Mouse (Mus musculus): ENCODE results near the gene Fam32a. TPM values are rescaled to one million over a fixed set of nuclear protein-coding genes. Genes with fewer than 3 reads are reported as not detected.

Fam32a gene
- polyA plus RNA-seq, 1 experiment = 63.6 TPM

DNA sequence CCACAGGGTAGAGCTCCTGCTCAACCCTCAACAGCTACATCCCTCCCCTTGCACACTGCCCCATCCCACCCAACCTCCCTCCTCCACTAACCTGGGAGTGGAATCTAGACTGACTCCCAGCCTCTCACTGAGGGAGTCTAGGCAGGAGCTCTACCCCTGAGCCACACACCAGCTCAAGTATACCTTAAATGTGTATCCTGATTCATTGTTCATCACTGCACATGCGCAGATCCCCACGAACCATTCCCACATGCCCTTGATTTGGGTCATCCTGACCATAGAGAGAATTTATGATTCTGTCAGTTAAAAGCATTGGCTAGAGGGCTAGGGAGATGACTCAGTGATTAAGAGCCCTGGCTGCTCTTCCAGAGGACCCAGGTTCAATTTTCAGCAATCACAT lies 43.2 kb downstream of the Fam32a start:
- TF ChIP-seq GATA1 (IDR thresholded peaks at IDR 0.05; ENCODE audit: low read length) = no peak

DNA sequence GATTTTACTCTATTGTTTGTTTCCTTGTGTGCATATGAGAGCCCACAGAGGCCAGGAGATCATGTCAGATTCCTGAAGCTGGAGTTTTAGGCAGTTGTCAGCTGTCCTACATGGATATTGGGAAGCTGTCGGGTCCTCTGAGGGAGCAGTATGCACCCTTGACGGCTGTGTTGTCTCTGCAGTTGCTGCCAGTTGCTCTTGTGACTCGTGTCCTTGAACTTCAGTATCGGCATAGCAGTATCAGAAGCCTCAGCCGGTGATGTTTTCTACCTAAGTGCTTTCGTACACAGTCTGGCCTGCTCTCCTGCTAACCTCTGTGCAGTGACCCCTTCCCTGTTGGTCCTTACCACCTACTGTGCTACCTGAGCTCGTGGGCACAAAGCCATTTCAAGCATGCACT lies 43.9 kb downstream of the Fam32a start:
- TF ChIP-seq GATA1 (IDR thresholded peaks at IDR 0.05; ENCODE audit: low read length) = no peak

DNA sequence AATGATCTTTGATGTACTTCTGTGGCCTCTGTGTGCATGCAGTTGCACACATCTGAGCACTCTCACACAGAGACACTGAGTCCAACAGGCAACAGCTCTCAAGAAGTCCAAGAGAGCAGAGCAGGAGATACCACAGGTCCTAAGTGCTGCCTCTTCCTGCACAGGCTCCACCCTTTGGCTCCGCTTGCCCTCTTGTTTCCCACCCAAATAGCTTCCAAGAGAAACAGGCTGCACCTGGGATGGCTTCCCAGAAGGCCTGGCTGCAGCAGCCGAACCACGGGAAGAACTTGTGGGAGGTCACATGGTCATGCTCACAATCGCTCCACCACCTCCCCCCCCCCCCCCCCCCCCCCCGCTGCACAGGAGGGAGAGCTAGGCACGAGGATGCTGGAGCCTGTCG lies 45.8 kb downstream of the Fam32a start:
- no peak for TF ChIP-seq GATA1 (IDR thresholded peaks at IDR 0.05; ENCODE audit: low read length)

DNA sequence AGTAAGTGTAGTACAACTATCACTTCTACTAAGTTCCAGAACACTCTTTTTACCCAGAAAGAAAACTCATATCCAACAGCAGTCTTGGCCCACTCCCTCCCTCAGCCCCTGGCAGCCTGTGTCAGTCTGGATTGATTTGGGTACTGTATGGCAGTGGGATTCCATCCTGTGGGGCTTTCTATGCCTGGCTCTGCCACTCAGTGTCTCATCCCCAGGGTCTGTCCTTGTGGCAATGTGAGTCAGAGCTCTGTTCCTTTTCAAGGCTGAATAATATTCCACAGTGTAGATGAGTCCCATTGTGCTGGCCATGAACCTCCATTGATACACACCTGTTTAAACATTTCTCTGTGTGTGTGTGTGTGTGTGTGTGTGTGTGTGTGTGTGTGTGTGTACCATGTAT lies 47.1 kb downstream of the Fam32a start:
- no peak for TF ChIP-seq GATA1 (IDR thresholded peaks at IDR 0.05; ENCODE audit: low read length)

DNA sequence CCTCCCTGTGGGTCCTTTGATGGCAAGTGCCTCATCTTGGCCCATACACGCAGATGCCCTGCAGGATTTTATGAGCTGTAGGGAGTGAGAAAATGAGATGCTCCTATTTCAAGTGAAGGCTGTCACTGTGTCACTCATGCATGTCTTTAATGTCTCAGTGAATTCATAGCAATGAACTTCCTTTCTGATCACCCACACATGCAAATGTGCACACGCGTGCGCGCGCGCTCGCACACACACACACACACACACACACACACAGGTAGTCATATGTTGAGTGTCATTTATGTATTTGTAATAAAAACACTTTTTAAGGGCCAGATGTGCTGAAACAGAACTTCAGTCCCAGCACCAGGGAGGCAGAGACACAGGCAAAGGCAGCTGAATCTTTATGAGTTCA lies 47.6 kb downstream of the Fam32a start:
- no peak for TF ChIP-seq GATA1 (IDR thresholded peaks at IDR 0.05; ENCODE audit: low read length)

DNA sequence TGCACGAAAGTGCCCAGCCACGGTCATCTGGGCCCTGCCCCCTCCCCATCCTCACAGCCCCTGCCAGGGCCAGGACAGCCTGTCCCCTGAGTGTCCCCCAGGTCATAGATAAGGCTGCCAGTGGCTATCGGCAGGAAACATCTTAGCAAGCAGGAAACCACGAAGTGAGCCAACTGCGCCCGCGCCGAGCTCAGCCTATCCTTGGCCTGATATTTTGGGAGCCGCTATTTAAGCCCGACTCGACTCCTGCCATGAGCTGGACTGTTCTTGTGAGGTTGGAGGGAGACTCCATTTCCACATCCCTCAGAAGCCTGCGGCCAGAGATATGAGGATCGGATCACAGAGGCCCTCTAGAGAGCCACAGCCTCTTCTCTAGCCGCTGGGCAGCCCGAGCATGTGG lies 48.8 kb downstream of the Fam32a start:
- TF ChIP-seq GATA1 (IDR thresholded peaks at IDR 0.05; ENCODE audit: low read length) = peak; percentile 87

DNA sequence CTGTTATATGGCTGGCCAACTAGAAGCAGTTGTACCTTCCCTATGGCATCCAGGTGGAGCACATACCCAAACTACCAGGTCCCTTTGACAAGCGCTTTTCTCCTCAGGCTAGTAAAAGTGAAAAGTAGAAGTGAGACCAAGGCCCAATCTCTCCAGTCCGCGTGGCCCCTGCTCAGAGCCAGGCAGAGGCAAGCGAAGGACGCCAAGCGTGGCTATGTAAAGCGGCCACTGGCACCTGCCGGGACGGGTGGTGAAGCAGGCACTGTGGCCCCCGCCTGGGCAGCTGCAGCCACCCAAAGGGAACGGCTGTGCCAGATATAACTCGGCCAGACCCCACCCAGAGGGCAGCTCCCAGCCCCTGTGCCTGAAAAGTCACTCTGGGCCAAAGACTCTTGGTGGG lies 51.1 kb downstream of the Fam32a start:
- no peak for TF ChIP-seq GATA1 (IDR thresholded peaks at IDR 0.05; ENCODE audit: low read length)

DNA sequence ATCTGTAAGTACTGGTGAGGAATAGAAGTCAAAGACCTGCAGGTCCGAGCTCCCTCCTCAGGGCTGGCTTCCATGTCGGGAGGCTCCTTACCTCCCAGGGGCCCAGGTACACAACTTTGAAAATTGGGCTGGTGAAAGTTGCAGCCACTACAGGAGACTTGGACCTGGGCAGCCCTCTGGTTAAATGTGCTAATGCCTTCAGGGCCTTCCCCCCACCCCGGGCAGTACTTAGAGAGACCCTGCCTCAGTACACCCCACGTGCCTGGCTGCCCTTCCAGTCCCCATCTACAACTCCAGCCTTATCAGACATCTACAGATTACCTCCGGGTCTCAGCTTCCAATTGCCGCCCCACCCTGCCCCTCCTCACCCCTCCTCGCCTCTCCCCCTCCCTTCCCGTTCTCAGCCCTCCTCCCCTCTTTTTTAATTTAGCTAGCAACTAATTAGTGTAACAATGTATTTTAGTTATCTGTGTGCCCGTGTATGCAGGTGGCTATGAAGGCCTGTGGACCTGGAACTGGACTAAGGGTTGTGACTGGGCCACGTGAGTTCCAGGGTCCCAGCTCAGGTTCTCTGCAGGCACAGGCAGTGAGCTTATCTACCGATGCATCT lies 51.6 kb downstream of the Fam32a start:
- no peak for TF ChIP-seq GATA1 (IDR thresholded peaks at IDR 0.05; ENCODE audit: low read length)

DNA sequence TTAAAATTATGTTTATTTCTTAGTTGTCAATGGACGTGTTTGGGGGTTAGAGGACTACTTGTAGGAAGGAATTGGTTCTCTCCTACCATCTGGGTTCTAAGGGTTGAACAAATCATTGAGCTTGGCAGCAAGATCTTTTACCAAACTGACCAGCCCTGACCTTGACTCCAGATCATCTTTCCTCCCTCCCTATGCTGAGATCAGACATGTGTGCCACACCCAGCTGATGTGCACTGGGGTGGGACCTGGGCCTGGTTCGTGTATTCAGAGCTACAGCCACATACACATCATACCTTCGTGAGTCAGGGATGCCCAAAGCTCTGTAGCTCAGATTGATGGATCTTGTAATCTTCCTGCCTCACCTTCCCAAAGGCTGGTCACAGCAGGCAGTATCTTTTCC lies 52.2 kb downstream of the Fam32a start:
- TF ChIP-seq GATA1 (IDR thresholded peaks at IDR 0.05; ENCODE audit: low read length) = no peak

DNA sequence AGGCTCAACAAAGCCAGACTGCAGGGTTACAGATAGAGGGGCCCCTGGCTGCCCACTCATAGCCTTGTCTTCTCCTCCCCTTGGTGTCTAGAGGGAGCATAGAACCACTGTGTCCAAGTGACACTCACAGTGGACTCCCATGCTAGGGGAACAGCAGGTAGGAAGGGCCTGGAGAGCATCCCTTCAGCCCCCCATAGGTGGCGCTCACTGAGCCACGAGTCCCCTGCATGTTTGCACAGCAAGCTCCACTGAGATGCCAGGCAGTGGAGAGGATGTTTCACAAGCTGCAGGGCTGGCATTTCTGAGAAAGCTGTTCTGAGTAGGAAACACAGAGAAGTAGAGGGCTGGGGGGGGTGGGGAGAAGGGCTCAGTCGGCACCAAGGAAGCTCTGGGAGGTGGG lies 52.8 kb downstream of the Fam32a start:
- TF ChIP-seq GATA1 (IDR thresholded peaks at IDR 0.05; ENCODE audit: low read length) = no peak

DNA sequence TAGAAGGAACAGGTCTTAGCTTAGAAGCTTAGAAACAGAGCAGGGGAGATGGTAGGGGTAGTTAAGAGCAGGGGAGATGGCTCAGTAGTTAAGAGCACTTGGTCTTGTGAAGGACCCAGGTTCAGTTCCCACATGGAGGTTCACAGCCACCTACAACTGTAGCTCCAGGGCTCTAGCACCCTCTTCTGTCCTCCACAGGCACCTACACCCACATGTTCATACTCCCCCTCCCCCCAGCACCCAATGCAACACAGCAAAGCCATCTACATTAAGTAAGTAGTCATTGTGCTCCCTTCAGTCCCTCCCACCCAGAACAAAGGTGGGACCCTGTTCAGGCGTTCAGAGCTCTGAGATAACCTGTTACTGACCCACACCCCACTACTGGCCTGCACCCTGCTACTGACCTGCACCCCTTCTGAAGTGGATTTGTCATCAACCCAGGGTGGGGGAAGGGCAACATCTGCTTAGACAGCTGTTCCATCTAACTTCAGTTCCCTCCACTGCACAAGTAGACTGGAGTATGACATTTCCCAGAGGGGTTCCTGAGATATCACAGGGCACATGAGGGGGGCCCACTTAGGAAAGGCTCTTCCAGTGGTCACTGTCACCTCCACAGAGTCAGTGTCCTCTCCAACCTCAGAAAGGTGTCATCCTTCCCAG lies 53.7 kb downstream of the Fam32a start:
- no peak for TF ChIP-seq GATA1 (IDR thresholded peaks at IDR 0.05; ENCODE audit: low read length)

DNA sequence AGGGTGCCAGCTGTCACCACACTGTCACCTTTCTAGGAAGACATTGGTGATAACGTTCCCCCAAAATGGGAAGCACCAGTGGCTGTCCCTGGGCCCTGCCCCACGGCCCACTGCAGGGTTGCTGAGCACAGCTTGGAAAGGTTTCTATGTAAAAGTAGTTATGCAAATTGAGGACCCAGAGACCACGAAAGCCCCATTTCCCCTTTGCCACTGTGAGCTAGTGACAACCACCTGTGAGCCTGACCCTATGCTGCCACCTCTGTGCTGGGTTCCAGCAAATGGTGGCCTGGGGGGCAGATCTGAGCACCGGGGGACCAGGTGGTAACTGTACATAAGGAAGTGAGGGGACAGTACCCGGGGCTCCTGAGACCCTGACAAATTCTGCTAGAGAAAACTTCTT lies 54.3 kb downstream of the Fam32a start:
- no peak for TF ChIP-seq GATA1 (IDR thresholded peaks at IDR 0.05; ENCODE audit: low read length)

Other genes with a start within 250 kb of the Fam32a start
- gene Cyp4f18, start 210.1 kb upstream of the Fam32a start, polyA plus RNA-seq (2012) = 0.16 and 0.30 TPM in 2 replicates
- gene Olfr372, start 178.5 kb upstream of the Fam32a start, polyA plus RNA-seq (2012) = not detected in 2 replicates
- gene Olfr373, start 136.6 kb upstream of the Fam32a start, polyA plus RNA-seq (2012) = not detected in 2 replicates
- not detected in 2 replicates for gene Olfr374, start 112.7 kb upstream of the Fam32a start, polyA plus RNA-seq (2012)
- 0.04 TPM in 1 of 2 replicates, not detected in the other for gene Tpm4, start 84.8 kb upstream of the Fam32a start, polyA plus RNA-seq (2012)
- gene Rab8a, start 58.5 kb upstream of the Fam32a start, polyA plus RNA-seq (2012) = 41.7 and 43.2 TPM in 2 replicates
- gene Hsh2d, start 30.1 kb upstream of the Fam32a start, polyA plus RNA-seq (2012) = 0.12 and 0.25 TPM in 2 replicates
- not detected in 2 replicates for gene Cib3, start 6.9 kb upstream of the Fam32a start, polyA plus RNA-seq (2012)
- gene Gm11034, start 6.1 kb upstream of the Fam32a start, polyA plus RNA-seq (2012) = not detected in 2 replicates
- gene Ap1m1, start 20.3 kb downstream of the Fam32a start, polyA plus RNA-seq (2012) = 96.9 and 119 TPM in 2 replicates
- gene Gm10282, start 85.5 kb downstream of the Fam32a start, polyA plus RNA-seq (2012) = 179 and 219 TPM in 2 replicates
- gene Klf2, start 99.3 kb downstream of the Fam32a start, polyA plus RNA-seq (2012) = 0.06 and 0.12 TPM in 2 replicates
- gene Eps15l1, start 201.7 kb downstream of the Fam32a start, polyA plus RNA-seq (2012) = 7.4 and 14.4 TPM in 2 replicates
- gene Calr3, start 224.1 kb downstream of the Fam32a start, polyA plus RNA-seq (2012) = 0.03 and 0.16 TPM in 2 replicates
- gene 1700030K09Rik, start 224.2 kb downstream of the Fam32a start, polyA plus RNA-seq (2012) = 4.8 and 5.6 TPM in 2 replicates